Mouse (Mus musculus) heart, embryonic 10.5 days (tissue): ENCODE measurements at regions not wholly inside any gene's neighbourhood (a gene's known extent, or its start where the extent isn't known, plus 50 kb on each side); places are given as distances from the start of the nearest gene placed in this dataset.

Source experiments
- DNase-seq: peaks from one replicate; pipeline ENCODE4 v3.0.0-alpha.2; 2017; ENCODE audit warnings: low spot score
- H3K27ac ChIP-seq: fragments of 300-500 bp; sonication (generic); 2 replicates; pipeline ENCODE4 v1.5.1; 2016; ENCODE audit warnings: mild to moderate bottlenecking
- H3K27me3 ChIP-seq: fragments of 300-500 bp; sonication (generic); 2 replicates; pipeline ENCODE4 v1.6.1; 2016; ENCODE audit warnings: mild to moderate bottlenecking; ENCODE audit not compliant: poor library complexity, insufficient read depth, severe bottlenecking
- H3K36me3 ChIP-seq: fragments of 300-500 bp; sonication (generic); 2 replicates; pipeline ENCODE4 v1.6.1; 2016; ENCODE audit warnings: mild to moderate bottlenecking, moderate library complexity
- H3K4me1 ChIP-seq: fragments of 300-500 bp; sonication (generic); 2 replicates; pipeline ENCODE4 v1.6.1; 2016; ENCODE audit warnings: mild to moderate bottlenecking
- H3K4me3 ChIP-seq: fragments of 300-500 bp; sonication (generic); 2 replicates; pipeline ENCODE4 v1.5.1; 2016; ENCODE audit warnings: mild to moderate bottlenecking, moderate library complexity
- H3K9me3 ChIP-seq: fragments of 300-500 bp; sonication (generic); 2 replicates; pipeline ENCODE4 v1.6.1; 2016; ENCODE audit warnings: mild to moderate bottlenecking, moderate library complexity
- WGBS: fragments of 180-500 bp; shearing (Covaris S2); methylation state at CpG from one replicate; pipeline ENCODE4 v1.1.7; 2016; 5-methylcytosine and 5-hydroxymethylcytosine counted together

GRCm38 (mm10) chr8:125619336-125619906, 49.8 kb upstream of the Sipa1l2 start:
- no peak for DNase-seq
- peaks cover 82% of the 10 kb centered on the region for H3K4me1 ChIP-seq

More at GRCm38 (mm10) chr8:125619336-125619906, 49.8 kb upstream of the Sipa1l2 start:
- Histone ChIP-seq H3K36me3 (no peaks in the 10 kb centered on the region), H3K27ac (peak overlapping the region; percentile 74), H3K27me3 (no peaks in the 10 kb centered on the region), H3K4me3 (no peak overlapping the region), H3K9me3 (no peaks in the 10 kb centered on the region)
- WGBS, result 58% methylated on average over 12 of the region's 12 CpGs
